Mouse (Mus musculus) kidney, adult 8-10 months (tissue): ENCODE measurements around the gene Babam2.

Source experiments
- DNase-seq, 2 experiments: peaks; one replicate each; pipeline ENCODE4 v3.0.0; 2022

The Babam2 gene

DNA sequence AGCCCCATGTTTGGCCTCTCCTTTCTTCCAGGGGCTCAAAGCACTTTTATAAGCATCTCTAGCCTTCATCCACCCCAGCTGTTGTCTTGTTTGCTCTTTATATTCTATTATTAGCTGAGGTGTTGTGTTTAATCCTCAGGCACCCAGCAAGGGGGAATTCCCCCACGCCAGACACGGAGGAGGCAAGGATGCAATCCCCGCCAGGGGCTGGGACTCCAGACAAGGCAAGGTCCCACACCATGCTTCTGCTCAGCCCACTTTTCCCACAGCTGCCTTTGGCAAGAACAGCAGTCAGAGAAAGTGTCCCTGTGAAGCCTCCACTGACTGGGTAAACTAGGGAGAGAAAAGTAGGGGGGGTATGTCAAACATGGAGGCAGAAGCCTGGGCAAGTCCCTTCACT is 401.2 kb downstream of the Babam2 start:
- DNase-seq, result no peak

DNA sequence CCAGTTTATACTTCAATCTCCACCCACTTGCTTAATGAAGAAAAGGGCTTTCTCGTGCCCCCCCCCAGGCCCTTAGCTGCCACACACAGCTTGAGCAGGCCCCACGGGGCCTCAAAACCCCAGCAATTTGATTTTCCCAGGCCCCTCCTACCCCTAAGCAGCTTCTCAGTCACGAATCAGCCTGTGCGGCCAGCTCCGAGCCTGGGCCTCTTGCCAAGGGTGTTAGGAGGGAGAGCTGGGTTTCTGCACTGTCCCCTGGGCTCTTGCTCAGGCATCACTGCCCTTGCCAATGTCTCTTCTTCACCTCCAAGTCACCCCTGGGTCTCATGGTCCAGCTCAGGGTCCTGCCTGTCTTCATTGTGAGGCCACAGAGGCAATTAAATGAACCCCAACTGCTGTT is 405.0 kb downstream of the Babam2 start:
- DNase-seq, result no peak

DNA sequence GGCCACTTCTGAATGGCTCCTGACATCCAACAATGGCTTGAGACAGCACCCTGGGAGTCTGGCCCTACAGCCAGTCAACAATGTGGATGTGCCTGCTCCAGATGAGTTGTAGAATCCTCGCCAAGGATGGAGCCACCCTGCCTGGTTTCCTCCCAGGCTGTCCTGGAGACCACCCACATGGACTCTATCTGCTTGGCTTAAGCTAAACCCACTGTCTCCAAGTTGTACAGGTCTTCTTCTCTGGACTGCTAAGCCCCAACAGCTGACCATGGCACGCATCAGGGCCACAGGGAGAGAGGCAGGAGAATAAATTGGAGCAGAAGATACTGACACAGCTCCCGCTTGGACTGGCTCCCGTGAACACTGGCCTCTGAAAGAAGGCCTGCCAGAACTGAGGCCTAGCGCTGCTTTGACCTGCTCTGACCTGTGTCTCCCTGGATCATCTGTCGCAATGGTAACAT is 405.5 kb downstream of the Babam2 start:
- DNase-seq, result no peak

GRCm38 (mm10) chr5:32103545-32103944 is 406.1 kb downstream of the Babam2 start:
- no peak for DNase-seq

- no peak for DNase-seq
These were observed 406.9 kb downstream of the Babam2 start for GRCm38 (mm10) chr5:32104119-32104990.

GRCm38 (mm10) chr5:32106473-32107140 is 409.1 kb downstream of the Babam2 start:
- DNase-seq, result no peak

DNA sequence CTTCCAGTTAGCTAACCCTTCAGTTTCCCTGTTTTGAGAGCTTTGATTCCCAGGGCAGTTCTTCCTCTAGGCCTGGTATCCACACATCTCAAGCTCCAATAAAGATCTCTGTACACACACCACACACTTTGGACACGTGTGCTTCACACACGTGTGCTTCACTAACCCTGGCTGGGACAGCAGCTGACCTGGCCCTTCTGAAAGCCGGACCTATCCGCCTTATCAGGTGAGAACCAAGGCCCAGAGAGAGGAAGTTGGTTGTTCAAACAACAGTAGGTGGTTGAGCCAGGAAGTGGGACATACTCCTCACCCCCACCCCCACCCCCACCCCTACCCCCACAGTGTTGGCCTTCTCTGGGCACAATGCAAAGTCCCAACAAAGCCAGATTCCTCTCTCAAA is 413.2 kb downstream of the Babam2 start:
- DNase-seq, result no peak

DNA sequence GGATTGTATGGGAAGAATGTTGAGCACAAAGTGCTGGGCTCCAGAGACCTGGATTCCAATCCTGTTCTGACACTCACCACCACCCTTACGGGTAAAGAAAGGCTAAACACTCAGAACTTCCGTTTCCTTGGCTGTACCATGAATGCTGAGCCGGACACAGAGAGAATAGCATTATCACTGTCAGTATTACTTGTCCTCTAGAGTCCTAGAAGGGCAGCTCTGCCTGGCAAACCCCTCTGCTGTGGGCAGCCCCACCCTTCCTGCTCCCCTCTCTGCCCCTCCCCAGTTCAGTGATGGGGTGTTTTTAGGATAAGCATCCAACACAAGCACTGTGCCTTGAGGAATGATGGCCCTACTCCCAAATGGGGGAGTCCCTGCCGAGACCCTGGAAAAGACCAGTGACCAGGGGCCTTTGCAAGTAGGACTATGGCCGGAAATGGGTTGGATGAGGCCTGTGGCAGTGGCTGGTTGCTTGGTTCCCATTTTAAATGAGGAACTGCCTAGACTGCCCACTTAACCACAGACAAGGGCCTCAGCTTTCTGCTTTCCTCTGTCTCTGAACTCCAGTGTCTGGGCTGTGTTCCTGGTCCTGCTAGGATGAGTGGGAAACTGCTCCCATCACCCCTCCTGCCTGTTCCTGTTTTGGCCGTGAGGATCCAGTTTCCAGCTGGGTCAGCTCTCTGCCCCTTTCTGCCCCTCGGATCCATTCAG is 414.9 kb downstream of the Babam2 start:
- DNase-seq, result no peak

GRCm38 (mm10) chr5:32120901-32121376 is 423.5 kb downstream of the Babam2 start:
- no peak for DNase-seq

DNA sequence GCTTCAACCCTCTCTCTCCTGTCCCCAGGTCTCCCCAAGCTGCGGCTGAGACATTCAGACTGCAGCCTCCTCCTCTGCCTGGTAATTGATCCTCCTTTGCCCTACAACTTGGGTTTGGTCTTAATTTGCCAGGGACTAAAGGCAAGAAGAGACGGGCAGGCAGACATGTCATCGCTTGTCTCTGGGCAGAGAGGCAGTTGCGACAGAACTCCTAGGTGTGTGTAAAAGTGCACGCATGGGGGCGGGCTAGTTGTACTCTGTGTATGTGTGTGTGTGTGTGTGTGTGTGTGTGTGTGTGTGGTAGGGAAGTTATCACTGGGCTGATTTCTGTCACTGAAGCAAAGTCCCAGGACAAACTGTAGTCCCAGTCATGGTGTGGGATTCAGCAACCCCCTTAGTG is 424.5 kb downstream of the Babam2 start:
- DNase-seq, result no peak

- no peak for DNase-seq
These were observed 424.9 kb downstream of the Babam2 start for GRCm38 (mm10) chr5:32122363-32122762.

DNA sequence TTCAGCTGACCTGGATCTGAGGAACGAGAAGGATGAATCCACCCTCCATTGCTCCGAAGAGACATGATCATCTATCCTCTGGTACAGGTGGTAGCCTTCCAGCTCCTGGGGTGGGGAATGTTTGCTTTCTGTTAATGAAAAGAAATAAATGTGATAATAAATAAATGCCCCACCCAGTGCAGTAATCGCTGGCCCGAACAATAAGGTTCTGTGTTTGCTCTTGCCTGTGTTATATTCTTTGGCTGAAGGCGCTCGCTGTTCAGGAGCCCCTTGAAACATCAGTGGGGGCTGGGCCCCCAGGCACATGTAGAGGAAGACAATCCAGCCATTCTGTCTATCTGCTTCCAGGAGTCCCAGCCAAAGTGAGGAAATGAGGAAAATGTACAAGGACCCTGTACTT is 427.5 kb downstream of the Babam2 start:
- DNase-seq, result no peak

GRCm38 (mm10) chr5:32127226-32127625 is 429.7 kb downstream of the Babam2 start:
- DNase-seq, result no peak

DNA sequence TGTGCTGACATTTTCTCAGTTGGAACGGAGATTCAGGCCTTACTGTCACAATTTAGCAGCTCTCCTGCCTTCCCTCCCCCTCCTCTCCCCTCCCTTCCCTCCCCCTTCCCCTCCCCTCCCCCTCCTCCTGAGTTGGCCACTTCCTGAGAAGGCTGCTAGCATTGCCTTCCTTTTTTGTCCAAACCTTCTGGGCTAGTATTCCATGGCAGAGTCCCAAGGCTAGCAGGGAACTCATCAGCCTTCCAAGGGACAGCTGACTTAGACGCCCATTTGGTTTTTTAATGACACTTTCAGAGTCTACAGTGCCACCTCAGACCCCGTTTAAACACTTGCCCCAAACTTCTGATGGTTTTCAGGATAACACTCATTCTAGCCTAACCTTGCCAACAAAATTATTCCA is 430.4 kb downstream of the Babam2 start:
- DNase-seq, result no peak

- peak; percentile 17 to 26 for DNase-seq
These were observed 435.6 kb downstream of the Babam2 start for GRCm38 (mm10) chr5:32132971-32133501.

- peak; percentile 53 to 57 for DNase-seq
These were observed 436.1 kb downstream of the Babam2 start for GRCm38 (mm10) chr5:32133549-32134004.

- DNase-seq, result peak; percentile 39 to 40
These were observed 436.7 kb downstream of the Babam2 start for GRCm38 (mm10) chr5:32134051-32134732.
